Mouse (Mus musculus) hindbrain, embryonic 10.5 days (tissue): ENCODE data around the gene Celf1. TPM values are rescaled to one million over a fixed set of nuclear protein-coding genes. Genes with fewer than 3 reads are reported as not detected.
A peak's percentile ranks its signal among the peaks of the same experiment; 100 is the strongest.
"Not testable (repeated sequence)": the region's sequence is repeated elsewhere in the genome, so short reads cannot be mapped to it uniquely, and the experiment has no call there.

Experiments
- DNase-seq: peaks from one replicate; pipeline ENCODE4 v3.0.0-alpha.2; 2017; ENCODE audit warnings: low spot score
- H3K27ac ChIP-seq: fragments of 300-500 bp; sonication (generic); 2 replicates; pipeline ENCODE4 v1.5.1; 2016; ENCODE audit warnings: mild to moderate bottlenecking, moderate library complexity
- H3K27me3 ChIP-seq: fragments of 300-500 bp; sonication (generic); 2 replicates; pipeline ENCODE4 v1.6.1; 2016; ENCODE audit warnings: mild to moderate bottlenecking; ENCODE audit not compliant: poor library complexity, insufficient read depth, severe bottlenecking
- H3K36me3 ChIP-seq: fragments of 300-500 bp; sonication (generic); 2 replicates; pipeline ENCODE4 v1.6.1; 2016; ENCODE audit warnings: mild to moderate bottlenecking, moderate library complexity
- H3K4me1 ChIP-seq: fragments of 300-500 bp; sonication (generic); replicated peaks from 2 replicates; pipeline ENCODE4 v1.6.1; 2016; ENCODE audit warnings: mild to moderate bottlenecking
- H3K4me3 ChIP-seq: fragments of 300-500 bp; sonication (generic); 2 replicates; pipeline ENCODE4 v1.5.1; 2016; ENCODE audit warnings: mild to moderate bottlenecking, moderate library complexity
- H3K9me3 ChIP-seq: fragments of 300-500 bp; sonication (generic); 2 replicates; pipeline ENCODE4 v1.6.1; 2016; ENCODE audit warnings: mild to moderate bottlenecking, moderate library complexity
- WGBS: fragments of 180-500 bp; shearing (Covaris S2); methylation state at CpG from one replicate; pipeline ENCODE4 v1.1.7; 2016; 5-methylcytosine and 5-hydroxymethylcytosine counted together
- polyA plus RNA-seq: library from polyadenylated mRNA; unstranded; fragments of >200 nt; fragmentation: Nextera tagmentation; extraction: Ambion mirVana; gene quantifications from 2 replicates; pipeline ENCODE4 v1.2.1, GENCODE M21; 2016

Celf1 gene
- polyA plus RNA-seq, 1 experiment from 2014 or later = 129 TPM

DNA sequence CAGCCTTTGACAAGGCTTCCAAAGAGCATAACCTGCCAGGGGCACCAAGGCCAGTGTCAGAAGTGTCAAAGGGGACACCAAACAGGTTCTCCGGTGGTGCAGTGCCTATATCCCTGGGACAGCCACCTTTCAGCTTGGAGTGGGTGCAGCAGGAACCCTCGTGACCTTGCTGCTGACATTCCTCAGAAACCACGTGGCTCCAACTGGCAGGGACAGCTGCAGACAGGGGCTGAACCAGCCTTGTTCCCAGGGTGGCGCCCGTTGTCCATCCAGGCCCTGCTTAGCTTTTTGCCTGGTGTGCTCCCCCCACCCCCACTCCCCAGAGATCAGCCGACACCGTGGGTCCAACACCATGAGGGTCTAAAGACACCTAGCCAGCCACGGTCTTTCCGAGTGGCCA lies 95.2 kb downstream of the Celf1 start, which contains the start of gene Rapsn:
Gene Rapsn, plus strand, starts transcription at position 236 of the 400 bp plus-strand sequence.
- peaks cover 10% of the 10 kb centered on the region; the same call in 1 of the 2 replicates for H3K4me1 ChIP-seq
- WGBS = 68% methylated on average over 9 of the region's 9 CpGs
- no peak within 1 kb of the TSS for H3K27ac ChIP-seq
- H3K36me3 ChIP-seq = no peaks in the 10 kb centered on the region
- peaks cover 7% of the 10 kb centered on the region; the same call in 1 of the 2 replicates for H3K27me3 ChIP-seq
- no peak for DNase-seq
- H3K9me3 ChIP-seq = no peaks in the 10 kb centered on the region
- no peak within 1 kb of the TSS for H3K4me3 ChIP-seq

DNA sequence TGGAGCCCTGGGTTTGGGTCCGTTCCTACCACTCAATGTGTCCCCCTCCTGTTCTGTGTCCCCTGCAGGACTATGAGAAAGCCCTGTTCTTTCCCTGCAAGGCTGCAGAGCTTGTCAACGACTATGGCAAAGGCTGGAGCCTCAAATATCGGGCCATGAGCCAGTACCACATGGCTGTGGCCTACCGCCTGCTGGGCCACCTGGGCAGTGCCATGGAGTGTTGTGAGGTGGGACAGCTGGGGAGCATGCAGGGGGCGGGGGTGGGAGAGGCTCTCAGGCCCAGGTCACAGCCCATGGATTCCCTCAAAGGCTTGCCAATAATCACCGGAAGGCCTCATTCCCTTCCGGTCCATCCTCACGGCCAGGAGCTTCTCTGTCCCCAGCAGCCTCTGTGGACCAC lies 101.6 kb downstream of the Celf1 start:
- no peak overlapping the region for H3K27ac ChIP-seq
- no peak overlapping the region for H3K4me3 ChIP-seq
- no peak for DNase-seq
- 74% methylated on average over 8 of the region's 8 CpGs for WGBS
- no peaks in the 10 kb centered on the region for H3K36me3 ChIP-seq
- no peaks in the 10 kb centered on the region for H3K9me3 ChIP-seq
- no peaks in the 10 kb centered on the region for H3K27me3 ChIP-seq
- H3K4me1 ChIP-seq = peaks cover 18% of the 10 kb centered on the region

DNA sequence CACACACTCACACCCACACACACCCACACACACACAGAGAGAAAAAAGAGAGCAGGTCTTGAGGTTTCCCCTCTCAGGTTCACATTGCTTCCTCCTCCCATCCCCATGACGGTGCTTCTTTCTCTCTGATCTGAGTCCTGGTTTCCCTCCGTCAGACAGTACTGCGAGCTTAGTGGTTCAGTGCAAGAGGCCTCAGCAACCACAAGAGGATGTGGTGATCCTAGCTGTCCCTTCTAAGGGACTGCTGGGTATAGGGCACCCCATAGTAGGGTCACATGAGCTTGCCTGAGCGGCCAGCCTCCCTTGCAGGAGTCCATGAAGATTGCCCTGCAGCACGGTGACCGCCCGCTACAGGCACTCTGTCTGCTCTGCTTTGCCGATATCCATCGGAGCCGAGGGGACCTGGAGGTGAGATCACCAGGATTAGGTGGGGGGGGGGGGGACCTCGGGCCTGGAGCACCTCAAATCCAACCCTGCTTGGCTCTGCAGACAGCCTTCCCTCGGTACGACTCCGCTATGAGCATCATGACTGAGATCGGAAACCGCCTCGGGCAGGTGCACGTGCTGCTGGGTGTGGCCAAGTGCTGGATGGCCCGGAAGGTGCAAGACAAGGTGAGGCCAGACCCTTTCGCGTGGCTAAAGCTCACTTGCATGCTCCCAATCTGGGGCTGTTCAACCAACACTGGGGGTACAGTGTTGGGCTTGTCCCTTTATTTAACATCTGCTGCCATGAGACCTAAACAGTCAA lies 102.6 kb downstream of the Celf1 start:
- Histone ChIP-seq H3K36me3 (no peaks in the 10 kb centered on the region), H3K27ac (peak overlapping the region; percentile 35; the same call in 1 of the 2 replicates), H3K27me3 (no peaks in the 10 kb centered on the region), H3K9me3 (no peaks in the 10 kb centered on the region), H3K4me3 (no peak overlapping the region), H3K4me1 (peaks cover 18% of the 10 kb centered on the region)
- WGBS = 76% methylated on average over 21 of the region's 21 CpGs
- DNase-seq = no peak

DNA sequence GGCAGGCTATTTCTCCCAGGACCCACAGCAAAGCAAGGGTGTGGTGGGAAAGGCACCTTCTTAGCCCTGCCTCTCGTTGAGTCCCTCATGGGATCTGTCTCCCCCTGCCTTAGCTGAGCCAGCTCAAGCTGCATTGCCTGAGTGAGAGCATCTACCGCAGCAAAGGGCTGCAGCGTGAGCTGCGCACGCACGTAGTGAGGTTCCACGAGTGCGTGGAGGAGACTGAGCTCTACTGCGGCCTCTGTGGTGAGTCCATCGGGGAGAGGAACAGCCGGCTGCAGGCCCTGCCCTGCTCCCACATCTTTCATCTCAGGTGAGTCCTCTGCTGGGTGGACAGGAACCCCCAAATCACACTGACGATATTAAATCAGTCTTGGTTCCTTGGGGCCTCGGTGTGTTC lies 104.5 kb downstream of the Celf1 start:
- no peaks in the 10 kb centered on the region for H3K9me3 ChIP-seq
- 84% methylated on average over 13 of the region's 13 CpGs for WGBS
- no peak overlapping the region for H3K4me3 ChIP-seq
- no peak for DNase-seq
- peaks cover 18% of the 10 kb centered on the region for H3K4me1 ChIP-seq
- no peaks in the 10 kb centered on the region for H3K27me3 ChIP-seq
- H3K27ac ChIP-seq = peak overlapping the region; percentile 71; the same call in 1 of the 2 replicates
- no peaks in the 10 kb centered on the region for H3K36me3 ChIP-seq

DNA sequence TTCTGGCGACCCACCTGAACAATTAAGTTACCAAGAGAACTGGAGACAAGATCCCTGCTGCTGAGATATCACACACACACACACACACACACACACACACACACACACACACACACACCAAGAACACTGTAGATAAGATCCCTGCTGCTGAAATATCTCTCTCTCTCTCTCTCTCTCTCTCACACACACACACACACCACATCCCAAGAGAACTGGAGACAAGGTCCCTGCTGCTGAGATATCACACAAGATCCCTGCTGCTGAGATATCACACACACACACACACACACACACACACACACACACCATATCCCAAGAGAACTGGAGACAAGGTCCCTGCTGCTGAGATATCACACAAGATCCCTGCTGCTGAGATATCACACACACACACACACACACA lies 105.6 kb downstream of the Celf1 start:
- not testable (repeated sequence) for H3K36me3 ChIP-seq, H3K9me3 ChIP-seq, H3K27me3 ChIP-seq, H3K4me3 ChIP-seq, DNase-seq
- Histone ChIP-seq H3K27ac (peak overlapping the region; percentile 71; the same call in 1 of the 2 replicates), H3K4me1 (peaks cover 18% of the 10 kb centered on the region)
- 89% methylated on average over 1 of the region's 1 CpGs for WGBS

DNA sequence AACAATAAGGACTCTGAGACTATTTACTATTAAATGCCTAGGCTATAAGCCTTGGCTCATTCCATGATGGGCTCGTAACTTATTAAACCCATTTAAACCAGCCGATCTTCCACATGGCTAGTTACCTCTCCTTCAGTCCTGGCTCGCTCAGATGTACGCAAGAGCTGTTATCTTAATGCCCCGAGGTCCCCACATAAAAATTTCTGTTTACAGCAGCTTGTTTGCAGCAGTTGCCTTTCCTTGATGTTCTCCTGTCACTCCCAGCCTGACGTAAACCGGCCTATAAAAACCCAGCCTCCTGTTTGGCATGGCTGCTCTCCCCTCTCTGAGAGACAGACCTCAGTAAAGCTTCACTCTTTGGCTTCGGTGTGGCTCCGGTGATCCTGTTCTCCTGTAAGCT lies 107.2 kb downstream of the Celf1 start:
- peaks cover 9% of the 10 kb centered on the region; the same call in 1 of the 2 replicates for H3K36me3 ChIP-seq
- no peak overlapping the region for H3K4me3 ChIP-seq
- no peaks in the 10 kb centered on the region for H3K9me3 ChIP-seq
- WGBS = 86% methylated on average over 9 of the region's 9 CpGs
- DNase-seq = no peak
- no peak overlapping the region for H3K27ac ChIP-seq
- no peaks in the 10 kb centered on the region for H3K27me3 ChIP-seq
- H3K4me1 ChIP-seq = peaks cover 15% of the 10 kb centered on the region

DNA sequence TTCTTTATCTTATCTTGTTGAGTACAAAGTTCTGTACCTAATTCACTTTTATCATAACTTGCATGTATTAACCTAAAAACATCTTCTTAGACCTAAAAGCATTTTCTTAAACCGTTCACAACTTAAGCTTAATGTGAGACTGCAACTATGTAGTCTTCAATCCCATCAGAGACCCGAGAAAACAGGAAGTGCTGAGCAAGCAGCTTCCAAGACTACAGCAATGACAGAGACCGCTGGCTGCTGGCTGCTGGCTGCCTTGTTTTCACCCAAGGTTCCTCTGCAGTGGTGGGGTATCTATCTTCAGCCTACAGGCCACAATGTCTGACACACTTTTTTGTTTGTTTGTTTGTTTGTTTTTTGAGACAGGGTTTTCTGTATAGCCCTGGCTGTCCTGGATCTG lies 111.7 kb downstream of the Celf1 start:
- Histone ChIP-seq H3K4me3 (no peak overlapping the region), H3K27ac (no peak overlapping the region), H3K36me3 (peaks cover 28% of the 10 kb centered on the region), H3K27me3 (no peaks in the 10 kb centered on the region), H3K4me1 (peaks cover 17% of the 10 kb centered on the region), H3K9me3 (no peaks in the 10 kb centered on the region)
- DNase-seq = no peak
- WGBS = 88% methylated on average over 3 of the region's 3 CpGs

DNA sequence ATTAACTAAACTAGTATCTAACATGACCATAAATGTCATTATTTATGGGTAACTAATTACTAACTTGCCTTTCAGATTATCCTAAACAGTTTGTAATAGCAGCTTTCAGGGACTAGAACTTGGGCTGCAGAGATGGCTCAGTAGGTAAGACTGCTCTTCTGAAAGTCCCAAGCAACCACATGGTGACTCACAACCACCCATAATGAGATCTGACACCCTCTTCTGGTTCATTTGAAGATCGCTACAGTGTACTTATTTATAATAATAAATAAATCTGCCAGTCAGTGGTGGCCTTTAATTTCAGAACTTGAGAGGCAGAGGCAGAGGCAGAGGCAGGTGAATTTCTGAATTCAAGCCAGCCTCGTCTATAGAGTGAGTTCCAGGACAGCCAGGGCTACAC lies 112.6 kb downstream of the Celf1 start:
- H3K4me3 ChIP-seq = peak overlapping the region; percentile 75
- no peaks in the 10 kb centered on the region for H3K27me3 ChIP-seq
- H3K9me3 ChIP-seq = no peaks in the 10 kb centered on the region
- H3K4me1 ChIP-seq = peaks cover 17% of the 10 kb centered on the region
- no peak for DNase-seq
- peaks cover 36% of the 10 kb centered on the region for H3K36me3 ChIP-seq
- H3K27ac ChIP-seq = peak overlapping the region; percentile 98; the same call in 1 of the 2 replicates
- WGBS = 65% methylated on average over 2 of the region's 2 CpGs

DNA sequence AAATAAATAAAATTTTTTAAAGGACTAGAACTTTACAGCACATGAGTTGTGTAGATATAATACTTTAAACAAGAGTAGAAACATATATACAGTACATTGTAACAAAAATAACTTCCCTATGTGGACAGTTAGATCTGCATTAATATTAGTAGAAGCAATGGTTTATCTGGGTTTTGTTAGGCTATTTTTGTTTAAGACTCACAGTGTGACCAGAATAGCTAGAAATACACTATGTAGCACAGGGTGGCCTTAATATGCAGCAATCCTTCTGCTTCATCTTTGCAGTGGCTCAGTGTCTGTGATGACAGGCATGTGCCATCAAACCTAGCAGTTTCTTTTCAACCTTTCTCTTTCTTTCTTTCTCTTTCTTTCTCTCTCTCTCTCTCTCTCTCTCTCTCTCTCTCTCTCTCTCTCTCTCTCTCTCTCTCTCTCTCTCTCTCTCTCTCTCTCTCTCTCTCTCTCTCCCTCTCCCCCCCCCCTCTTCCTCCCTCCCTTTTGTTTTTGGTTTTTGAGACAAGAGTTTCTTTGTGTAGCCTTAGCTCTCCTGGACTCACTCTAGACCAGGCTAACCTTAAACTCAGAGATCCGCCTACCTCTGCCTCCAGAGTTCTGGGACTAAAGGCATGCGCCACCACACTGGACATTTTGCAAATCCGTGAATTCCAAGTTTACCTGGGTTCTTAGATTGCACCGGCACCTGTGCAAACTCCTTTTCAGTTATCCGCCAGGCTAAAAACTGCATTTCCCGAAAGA lies 113.2 kb downstream of the Celf1 start:
- Histone ChIP-seq H3K27ac (peak overlapping the region; percentile 98), H3K36me3 (peaks cover 42% of the 10 kb centered on the region)
- under 1% methylated on average over 6 of the region's 6 CpGs for WGBS

DNA sequence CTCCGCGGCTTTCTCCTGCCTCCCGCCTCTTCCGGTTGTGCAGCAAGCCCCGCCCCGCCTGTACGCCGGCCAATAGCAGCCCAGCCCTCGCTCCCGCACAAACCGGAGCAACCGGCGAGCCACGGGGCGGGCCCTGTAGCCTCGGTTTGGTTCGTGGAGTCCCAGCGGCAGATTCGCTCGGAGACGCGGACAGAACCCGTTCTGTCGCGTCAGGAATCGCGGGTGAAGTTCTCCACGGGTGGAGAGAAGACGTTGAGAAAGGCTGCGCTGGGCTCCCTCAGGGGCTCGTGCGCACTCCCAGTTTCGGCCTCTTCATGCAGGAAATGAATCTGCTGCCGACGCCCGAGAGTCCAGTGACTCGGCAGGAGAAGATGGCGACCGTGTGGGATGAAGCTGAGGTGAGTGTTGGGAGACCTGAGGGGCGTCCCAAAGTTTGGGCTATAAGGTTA lies 113.8 kb downstream of the Celf1 start, which contains the start of gene Psmc3:
Gene Psmc3, plus strand, starts transcription at position 76 of the 449 bp plus-strand sequence.
- under 1% methylated on average over 40 of the region's 40 CpGs for WGBS
- Histone ChIP-seq H3K4me3 (peak within 1 kb of the TSS; percentile 75), H3K27me3 (no peaks in the 10 kb centered on the region), H3K4me1 (peaks cover 17% of the 10 kb centered on the region), H3K9me3 (no peaks in the 10 kb centered on the region), H3K27ac (peak within 1 kb of the TSS; percentile 98), H3K36me3 (peaks cover 48% of the 10 kb centered on the region)
- DNase-seq = peak; percentile 94

More for the DNA sequence above, 113.2 kb downstream of the Celf1 start:
- Histone ChIP-seq H3K4me3 (peak overlapping the region; percentile 75), H3K27me3 (no peaks in the 10 kb centered on the region), H3K4me1 (peaks cover 17% of the 10 kb centered on the region), H3K9me3 (no peaks in the 10 kb centered on the region)
- no peak for DNase-seq

DNA sequence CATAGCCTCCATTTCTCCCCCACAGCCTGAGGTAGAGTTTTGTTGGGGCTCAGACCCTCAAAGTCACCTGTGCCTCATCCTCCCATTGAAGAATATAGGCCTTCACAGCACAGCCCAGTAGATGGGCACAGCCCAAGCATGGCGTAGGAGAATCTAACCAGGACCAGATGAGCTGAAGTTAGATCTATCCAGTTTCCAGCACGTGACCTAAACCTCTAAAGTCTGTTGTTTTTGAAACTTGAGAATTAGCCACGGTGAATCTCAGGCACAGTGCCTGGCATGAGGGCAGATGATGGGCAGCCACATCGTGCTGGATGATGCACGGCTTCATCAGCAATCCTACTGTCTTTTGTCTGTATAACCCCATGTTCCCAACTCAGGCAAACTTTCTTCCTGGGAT lies 118.3 kb downstream of the Celf1 start:
- H3K27me3 ChIP-seq = no peaks in the 10 kb centered on the region
- no peak overlapping the region for H3K4me3 ChIP-seq
- H3K36me3 ChIP-seq = peaks cover 84% of the 10 kb centered on the region
- peaks cover 11% of the 10 kb centered on the region for H3K4me1 ChIP-seq
- 91% methylated on average over 5 of the region's 5 CpGs for WGBS
- H3K9me3 ChIP-seq = no peaks in the 10 kb centered on the region
- H3K27ac ChIP-seq = no peak overlapping the region
- no peak for DNase-seq

DNA sequence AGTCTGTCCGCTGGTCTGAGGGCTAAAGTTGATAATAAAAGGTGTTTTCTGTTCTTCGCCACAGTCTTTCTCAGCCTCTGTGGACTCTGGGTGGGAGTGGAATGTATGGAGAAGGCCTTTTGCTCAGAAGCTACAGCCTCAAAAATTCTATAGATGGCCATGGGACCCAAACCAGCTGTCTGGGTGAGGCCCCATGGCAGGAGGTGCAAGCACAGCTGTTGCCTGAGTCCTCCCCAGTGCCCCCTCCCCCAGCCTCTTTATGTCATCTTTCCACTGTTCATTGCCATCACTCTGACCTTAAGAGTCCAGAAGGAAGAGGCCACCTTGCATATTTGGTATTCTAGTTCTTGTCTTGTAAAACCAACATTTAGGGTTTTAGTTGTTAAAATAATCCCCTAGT lies 119.2 kb downstream of the Celf1 start:
- Histone ChIP-seq H3K9me3 (no peaks in the 10 kb centered on the region), H3K27me3 (no peaks in the 10 kb centered on the region), H3K4me3 (no peak overlapping the region), H3K27ac (no peak overlapping the region), H3K4me1 (peaks cover 11% of the 10 kb centered on the region), H3K36me3 (peaks cover 93% of the 10 kb centered on the region)
- no peak for DNase-seq
- 100% methylated on average over 2 of the region's 2 CpGs for WGBS
